23 mouse cellular contexts compared by ENCODE assay signal in genomic region chr6:144704962-144705361, GRCm38 (mm10).
A peak's percentile ranks its signal among the peaks of the same experiment; 100 is the strongest.
DNase-seq lines count a peak whose midpoint lies in the region; ATAC-seq and TF ChIP-seq lines count a peak whose summit lies in the region.
"Had no signal": no experiment of that assay in that cellular context is flagged by ENCODE, and none has a peak within 500 bp of the region (broad histone marks: within the 10 kb centered on the region; RNA-seq: fewer than 3 reads in every experiment).

No protein-coding gene starts in this region.

- H3K36me3 ChIP-seq in heart, embryonic 10.5 days: no peaks in the 10 kb centered on the region
- H3K36me3 ChIP-seq in liver, embryonic 11.5 days (ENCODE audit: control insufficient read depth, insufficient read depth, low read length): no peaks in the 10 kb centered on the region
- H3K36me3 ChIP-seq in liver, embryonic 16.5 days (ENCODE audit: control insufficient read depth, insufficient read depth): no peaks in the 10 kb centered on the region
- no peaks in the 10 kb centered on the region for H3K36me3 ChIP-seq in thymus, adult 2 months (ENCODE audit: control insufficient read depth, insufficient read depth, low read length)
- H3K36me3 ChIP-seq: embryonic facial prominence, embryonic 15.5 days; forebrain, embryonic 15.5 days; hindbrain, embryonic 12.5 days had no signal

- H3K4me3 ChIP-seq in heart, embryonic 10.5 days: no peak overlapping the region
- no peak overlapping the region for H3K4me3 ChIP-seq in liver, embryonic 11.5 days (ENCODE audit: low read depth, low read length)
- H3K4me3 ChIP-seq in liver, embryonic 16.5 days (ENCODE audit: low read depth, low read length): no peak overlapping the region
- H3K4me3 ChIP-seq in thymus, adult 2 months (ENCODE audit: control insufficient read depth, insufficient read depth, low read length): no peak overlapping the region
- H3K4me3 ChIP-seq: embryonic facial prominence, embryonic 15.5 days; erythroblast, embryonic 14.5 days; forebrain, embryonic 10.5 days; forebrain, embryonic 15.5 days; heart, adult 2 months; heart, embryonic 13.5 days; hindbrain, embryonic 12.5 days had no signal

- H3K27ac ChIP-seq in heart, embryonic 10.5 days: no peak overlapping the region
- no peak overlapping the region for H3K27ac ChIP-seq in liver, embryonic 11.5 days (ENCODE audit: low read depth, low read length)
- no peak overlapping the region for H3K27ac ChIP-seq in liver, embryonic 16.5 days (ENCODE audit: low read length)
- H3K27ac ChIP-seq in thymus, adult 2 months (ENCODE audit: control insufficient read depth, insufficient read depth, low read length): no peak overlapping the region
- H3K27ac ChIP-seq: embryonic facial prominence, embryonic 15.5 days; forebrain, embryonic 10.5 days; forebrain, embryonic 15.5 days; heart, adult 2 months; heart, embryonic 13.5 days; hindbrain, embryonic 12.5 days had no signal

- no peaks in the 10 kb centered on the region for H3K27me3 ChIP-seq in heart, embryonic 10.5 days (ENCODE audit: insufficient read depth, poor library complexity, severe bottlenecking)
- H3K27me3 ChIP-seq in liver, embryonic 11.5 days (replicated peaks; ENCODE audit: control insufficient read depth, insufficient read depth, low read length): no peaks in the 10 kb centered on the region
- H3K27me3 ChIP-seq in liver, embryonic 16.5 days (ENCODE audit: control insufficient read depth, insufficient read depth, low read depth, low read length): no peaks in the 10 kb centered on the region
- H3K27me3 ChIP-seq in thymus, adult 2 months (ENCODE audit: control insufficient read depth, insufficient read depth, low read length): no peaks in the 10 kb centered on the region
- H3K27me3 ChIP-seq: embryonic facial prominence, embryonic 15.5 days; forebrain, embryonic 15.5 days; heart, embryonic 13.5 days; hindbrain, embryonic 12.5 days had no signal

- intact Hi-C loops in heart, postnatal 14 days (cut with DNase I): no loop called here

- no peak overlapping the region for H3K4me2 ChIP-seq in liver, embryonic 11.5 days
- no peak overlapping the region for H3K4me2 ChIP-seq in liver, embryonic 16.5 days (ENCODE audit: low read depth, low read length)
- H3K4me2 ChIP-seq: embryonic facial prominence, embryonic 15.5 days; forebrain, embryonic 15.5 days; heart, embryonic 13.5 days; hindbrain, embryonic 12.5 days had no signal

- peak; percentile 58; the same call in 1 of the 2 replicates for ATAC-seq in liver, embryonic 11.5 days (replicated peaks; ENCODE audit: low FRiP score)
- peak; percentile 21; the same call in 1 of the 2 replicates for ATAC-seq in liver, embryonic 16.5 days (ENCODE audit: low read depth)
- ATAC-seq: forebrain, embryonic 15.5 days; hindbrain, embryonic 16.5 days; inflammation-experienced regulatory T-cells, adult 6 months had no signal

- no peak overlapping the region for H3K9ac ChIP-seq in liver, embryonic 11.5 days (ENCODE audit: low read depth, low read length)
- no peak overlapping the region for H3K9ac ChIP-seq in liver, embryonic 16.5 days (ENCODE audit: low read depth, low read length)
- H3K9ac ChIP-seq: embryonic facial prominence, embryonic 15.5 days; forebrain, embryonic 15.5 days; heart, embryonic 13.5 days; hindbrain, embryonic 12.5 days had no signal

- WGBS in heart, embryonic 10.5 days: 41% methylated on average over 5 of the region's 5 CpGs
- 32% methylated on average over 5 of the region's 5 CpGs for WGBS in liver, embryonic 11.5 days
- 18% methylated on average over 5 of the region's 5 CpGs for WGBS in liver, embryonic 16.5 days (ENCODE audit: insufficient replicate concordance)
- 96% methylated on average over 5 of the region's 5 CpGs for WGBS in thymus, adult 2 months

- DNase-seq in heart, embryonic 10.5 days (ENCODE audit: low spot score): peak; percentile 53
- DNase-seq in heart, postnatal 14 days: no peak
- DNase-seq in liver, embryonic 11.5 days (ENCODE audit: low spot score): no peak
- no peak for DNase-seq in thymus, postnatal 14 days
- no peak for DNase-seq in cerebellum, adult 18-20 months
- DNase-seq in right cerebral cortex, postnatal 4 days: no peak
- no peak for DNase-seq in thymus, adult 2 months
- DNase-seq: adrenal gland, postnatal 25 days; cerebellum, adult 11-12 months; cerebellum, adult 9-11 months; cerebellum, postnatal 36 days; gastrocnemius, postnatal 36 days; heart, adult 2 months; heart, postnatal 4 days had no signal

- TF ChIP-seq CTCF in thymus, adult 2 months (IDR thresholded peaks at IDR 0.05; ENCODE audit: borderline replicate concordance, control insufficient read depth, extremely low read depth, insufficient read depth, low read length, poor library complexity): no peak

- TF ChIP-seq POLR2A in thymus, adult 2 months (IDR thresholded peaks at IDR 0.05; ENCODE audit: control insufficient read depth, extremely low read depth, insufficient read depth, low read length, poor library complexity): no peak

- peaks cover 19% of the 10 kb centered on the region for H3K4me1 ChIP-seq in heart, embryonic 10.5 days
- H3K4me1 ChIP-seq in liver, embryonic 11.5 days (replicated peaks; ENCODE audit: control insufficient read depth, insufficient read depth, low read length): peaks cover 15% of the 10 kb centered on the region
- H3K4me1 ChIP-seq in liver, embryonic 16.5 days (ENCODE audit: control insufficient read depth, low read depth, low read length): peaks cover 6% of the 10 kb centered on the region
- H3K4me1 ChIP-seq in thymus, adult 2 months (replicated peaks; ENCODE audit: control insufficient read depth, insufficient read depth, low read length): no peaks in the 10 kb centered on the region
- H3K4me1 ChIP-seq: embryonic facial prominence, embryonic 15.5 days; forebrain, embryonic 15.5 days; hindbrain, embryonic 12.5 days had no signal

- no peaks in the 10 kb centered on the region for H3K9me3 ChIP-seq in heart, embryonic 10.5 days
- peaks cover 5% of the 10 kb centered on the region; the same call in 1 of the 2 replicates for H3K9me3 ChIP-seq in liver, embryonic 11.5 days (ENCODE audit: control insufficient read depth, low read length)
- H3K9me3 ChIP-seq in liver, embryonic 16.5 days (replicated peaks; ENCODE audit: control insufficient read depth, low read length): no peaks in the 10 kb centered on the region
- H3K9me3 ChIP-seq: embryonic facial prominence, embryonic 15.5 days; hindbrain, embryonic 12.5 days had no signal
